Mouse (Mus musculus) forebrain, embryonic 10.5 days (tissue): Measurements from ENCODE around the gene Wnt9a. TPM values are rescaled to one million over a fixed set of nuclear protein-coding genes. Genes with fewer than 3 reads are reported as not detected.

Source experiments
- DNase-seq: peaks from one replicate; pipeline ENCODE4 v3.0.0-alpha.2; 2017; ENCODE audit warnings: low spot score; ENCODE audit errors: extremely low spot score
- H3K27ac ChIP-seq: fragments of 300-500 bp; sonication (generic); 2 replicates; pipeline ENCODE4 v1.5.1; 2016; ENCODE audit warnings: mild to moderate bottlenecking
- H3K27me3 ChIP-seq: fragments of 300-500 bp; sonication (generic); 2 replicates; pipeline ENCODE4 v1.6.1; 2016; ENCODE audit warnings: mild to moderate bottlenecking; ENCODE audit not compliant: poor library complexity, severe bottlenecking
- H3K36me3 ChIP-seq: fragments of 300-500 bp; sonication (generic); replicated peaks from 2 replicates; pipeline ENCODE4 v1.6.1; 2016; ENCODE audit warnings: mild to moderate bottlenecking, moderate library complexity
- H3K4me1 ChIP-seq: fragments of 300-500 bp; sonication (generic); 2 replicates; pipeline ENCODE4 v1.6.1; 2016
- H3K4me3 ChIP-seq: fragments of 300-500 bp; sonication (generic); 2 replicates; pipeline ENCODE4 v1.5.1; 2016; ENCODE audit warnings: mild to moderate bottlenecking, moderate library complexity
- H3K9me3 ChIP-seq: fragments of 300-500 bp; sonication (generic); 2 replicates; pipeline ENCODE4 v1.6.1; 2016; ENCODE audit warnings: mild to moderate bottlenecking, moderate library complexity
- WGBS: fragments of 180-500 bp; shearing (Covaris S2); methylation state at CpG from one replicate; pipeline ENCODE4 v1.1.7; 2016; 5-methylcytosine and 5-hydroxymethylcytosine counted together
- polyA plus RNA-seq: library from polyadenylated mRNA; unstranded; fragments of >200 nt; fragmentation: Nextera tagmentation; extraction: Ambion mirVana; gene quantifications from 2 replicates; pipeline ENCODE4 v1.2.1, GENCODE M21; 2016

Gene Wnt9a
- polyA plus RNA-seq, 1 experiment from 2014 or later = 10.9 TPM

- Histone ChIP-seq H3K27ac (peak overlapping the region; percentile 35; the same call in 1 of the 2 replicates), H3K36me3 (peaks cover 15% of the 10 kb centered on the region), H3K4me1 (peaks cover 77% of the 10 kb centered on the region), H3K9me3 (no peaks in the 10 kb centered on the region), H3K27me3 (peaks cover 51% of the 10 kb centered on the region), H3K4me3 (no peak overlapping the region)
- no peak for DNase-seq
- 82% methylated on average over 18 of the region's 18 CpGs for WGBS
These were observed 20.9 kb downstream of the Wnt9a start for GRCm38 (mm10) chr11:59327625-59328024.

GRCm38 (mm10) chr11:59329616-59330015 lies 22.9 kb downstream of the Wnt9a start:
- 5% methylated on average over 6 of the region's 6 CpGs for WGBS
- peaks cover 77% of the 10 kb centered on the region for H3K4me1 ChIP-seq
- no peaks in the 10 kb centered on the region for H3K9me3 ChIP-seq
- H3K4me3 ChIP-seq = peak overlapping the region; percentile 23
- H3K27ac ChIP-seq = peak overlapping the region; percentile 82
- H3K36me3 ChIP-seq = peaks cover 15% of the 10 kb centered on the region
- DNase-seq = peak; percentile 54
- peaks cover 71% of the 10 kb centered on the region for H3K27me3 ChIP-seq

- Histone ChIP-seq H3K36me3 (peaks cover 15% of the 10 kb centered on the region), H3K4me3 (no peak overlapping the region), H3K27ac (peak overlapping the region; percentile 82), H3K27me3 (peaks cover 81% of the 10 kb centered on the region), H3K9me3 (no peaks in the 10 kb centered on the region), H3K4me1 (peaks cover 84% of the 10 kb centered on the region)
- DNase-seq = peak; percentile 77
- WGBS = 41% methylated on average over 5 of the region's 5 CpGs
These were observed 23.8 kb downstream of the Wnt9a start for GRCm38 (mm10) chr11:59330560-59330959.

GRCm38 (mm10) chr11:59331167-59331869 lies 24.6 kb downstream of the Wnt9a start:
- Histone ChIP-seq H3K9me3 (no peaks in the 10 kb centered on the region), H3K4me1 (peaks cover 88% of the 10 kb centered on the region), H3K27ac (peak overlapping the region; percentile 48; the same call in 1 of the 2 replicates), H3K36me3 (peaks cover 15% of the 10 kb centered on the region), H3K27me3 (peaks cover 88% of the 10 kb centered on the region), H3K4me3 (no peak overlapping the region)
- no peak for DNase-seq
- 81% methylated on average over 16 of the region's 16 CpGs for WGBS

- Histone ChIP-seq H3K27ac (no peak overlapping the region; the same call in 1 of the 2 replicates), H3K9me3 (no peaks in the 10 kb centered on the region), H3K4me1 (peaks cover 87% of the 10 kb centered on the region), H3K36me3 (peaks cover 10% of the 10 kb centered on the region), H3K27me3 (peaks cover 81% of the 10 kb centered on the region), H3K4me3 (no peak overlapping the region)
- WGBS = 43% methylated on average over 9 of the region's 9 CpGs
- DNase-seq = no peak
These were observed 26.2 kb downstream of the Wnt9a start for GRCm38 (mm10) chr11:59332938-59333337.

- Histone ChIP-seq H3K27me3 (peaks cover 63% of the 10 kb centered on the region), H3K4me3 (no peak overlapping the region), H3K9me3 (no peaks in the 10 kb centered on the region), H3K4me1 (peaks cover 68% of the 10 kb centered on the region), H3K36me3 (peaks cover 10% of the 10 kb centered on the region), H3K27ac (peak overlapping the region; percentile 62; the same call in 1 of the 2 replicates)
- 77% methylated on average over 4 of the region's 4 CpGs for WGBS
- no peak for DNase-seq
These were observed 28.4 kb downstream of the Wnt9a start for GRCm38 (mm10) chr11:59335150-59335549.

- H3K9me3 ChIP-seq = no peaks in the 10 kb centered on the region
- no peak for DNase-seq
- peaks cover 8% of the 10 kb centered on the region for H3K36me3 ChIP-seq
- H3K27ac ChIP-seq = peak overlapping the region; percentile 62
- H3K4me3 ChIP-seq = no peak overlapping the region
- peaks cover 55% of the 10 kb centered on the region for H3K27me3 ChIP-seq
- 46% methylated on average over 2 of the region's 2 CpGs for WGBS
- peaks cover 61% of the 10 kb centered on the region for H3K4me1 ChIP-seq
These were observed 29.2 kb downstream of the Wnt9a start for GRCm38 (mm10) chr11:59335942-59336341.

- peak overlapping the region; percentile 62 for H3K27ac ChIP-seq
- H3K9me3 ChIP-seq = no peaks in the 10 kb centered on the region
- H3K36me3 ChIP-seq = peaks cover 3% of the 10 kb centered on the region
- 21% methylated on average over 1 of the region's 1 CpGs for WGBS
- DNase-seq = peak; percentile 59
- peaks cover 56% of the 10 kb centered on the region for H3K4me1 ChIP-seq
- peaks cover 50% of the 10 kb centered on the region for H3K27me3 ChIP-seq
- no peak overlapping the region for H3K4me3 ChIP-seq
These were observed 29.7 kb downstream of the Wnt9a start for GRCm38 (mm10) chr11:59336381-59336780.

- DNase-seq = no peak
- H3K27me3 ChIP-seq = peaks cover 33% of the 10 kb centered on the region
- no peak overlapping the region for H3K4me3 ChIP-seq
- H3K9me3 ChIP-seq = no peaks in the 10 kb centered on the region
- H3K27ac ChIP-seq = no peak overlapping the region; the same call in 1 of the 2 replicates
- no peaks in the 10 kb centered on the region for H3K36me3 ChIP-seq
- H3K4me1 ChIP-seq = peaks cover 40% of the 10 kb centered on the region
- 71% methylated on average over 13 of the region's 13 CpGs for WGBS
These were observed 31.4 kb downstream of the Wnt9a start for GRCm38 (mm10) chr11:59337955-59338735.

- peaks cover 27% of the 10 kb centered on the region for H3K27me3 ChIP-seq
- peaks cover 34% of the 10 kb centered on the region for H3K4me1 ChIP-seq
- 91% methylated on average over 2 of the region's 2 CpGs for WGBS
- H3K27ac ChIP-seq = no peak overlapping the region
- H3K4me3 ChIP-seq = no peak overlapping the region
- no peaks in the 10 kb centered on the region for H3K9me3 ChIP-seq
- no peaks in the 10 kb centered on the region for H3K36me3 ChIP-seq
- no peak for DNase-seq
These were observed 32.0 kb downstream of the Wnt9a start for GRCm38 (mm10) chr11:59338736-59339120.

GRCm38 (mm10) chr11:59342956-59343355 lies 36.2 kb downstream of the Wnt9a start:
- no peak for DNase-seq
- Histone ChIP-seq H3K36me3 (no peaks in the 10 kb centered on the region), H3K4me3 (no peak overlapping the region), H3K27ac (no peak overlapping the region), H3K9me3 (no peaks in the 10 kb centered on the region), H3K4me1 (peaks cover 6% of the 10 kb centered on the region), H3K27me3 (no peaks in the 10 kb centered on the region)
- 83% methylated on average over 5 of the region's 5 CpGs for WGBS

GRCm38 (mm10) chr11:59346166-59346910 lies 39.6 kb downstream of the Wnt9a start:
- WGBS = 89% methylated on average over 11 of the region's 11 CpGs
- Histone ChIP-seq H3K4me1 (peaks cover 19% of the 10 kb centered on the region), H3K27ac (no peak overlapping the region), H3K9me3 (no peaks in the 10 kb centered on the region), H3K36me3 (no peaks in the 10 kb centered on the region), H3K27me3 (no peaks in the 10 kb centered on the region), H3K4me3 (no peak overlapping the region)
- no peak for DNase-seq
